Mouse (Mus musculus) CH12.LX (cell line): ENCODE data around the gene Gsap. TPM values are rescaled to one million over a fixed set of nuclear protein-coding genes. Genes with fewer than 3 reads are reported as not detected.

ENCODE experiments used
- DNase-seq: peaks from one replicate; pipeline ENCODE4 v3.0.0-alpha.2; 2013; ENCODE audit errors: extremely low read depth
- H3K27ac ChIP-seq: 2 replicates; pipeline ENCODE4 v1.5.1; 2012; ENCODE audit warnings: low read depth, mild to moderate bottlenecking, control low read depth, moderate library complexity; ENCODE audit not compliant: insufficient read depth
- H3K27me3 ChIP-seq: replicated peaks from 2 replicates; pipeline ENCODE3; 2012; ENCODE audit warnings: inconsistent platforms
- H3K36me3 ChIP-seq, 2 experiments: replicated peaks in 1 of 2; 2 replicates each; pipeline versions ENCODE3 to v1.6.1; 2012; ENCODE audit warnings: inconsistent platforms in 1 of 2, low read length in 1 of 2, mild to moderate bottlenecking in 1 of 2, mixed read lengths in 1 of 2, moderate library complexity in 1 of 2; ENCODE audit not compliant: control insufficient read depth in 1 of 2, insufficient read depth in 1 of 2
- H3K4me1 ChIP-seq, 2 experiments: 2 replicates each; pipeline ENCODE4 v1.6.1; 2012; ENCODE audit warnings: inconsistent platforms in 1 of 2, moderate library complexity in 1 of 2; ENCODE audit not compliant: insufficient read depth in 2 of 2, control insufficient read depth in 1 of 2
- H3K4me2 ChIP-seq: 2 replicates; pipeline ENCODE4 v1.6.1; 2012; ENCODE audit warnings: low read depth, mild to moderate bottlenecking, control low read depth; ENCODE audit not compliant: poor library complexity, insufficient read depth, severe bottlenecking
- H3K4me3 ChIP-seq, 3 experiments: fragments of 150-350 bp in 1 of 3; sonication (generic) in 1 of 3; replicated peaks in 1 of 3; 2 replicates each; pipeline versions ENCODE3 to v1.5.1; 2011 to 2012; ENCODE audit warnings: low read depth in 2 of 3, low read length in 2 of 3, mild to moderate bottlenecking in 2 of 3, moderate library complexity in 2 of 3, control low read depth in 1 of 3, improper control_type of control experiment in 1 of 3, inconsistent platforms in 1 of 3, mixed read lengths in 1 of 3; ENCODE audit not compliant: poor library complexity in 1 of 3
- H3K79me2 ChIP-seq: replicated peaks from 2 replicates; pipeline ENCODE4 v1.6.1; 2012; ENCODE audit warnings: mild to moderate bottlenecking, moderate library complexity; ENCODE audit not compliant: control insufficient read depth, poor library complexity, insufficient read depth, severe bottlenecking; ENCODE audit errors: extremely low read depth
- H3K9ac ChIP-seq: 2 replicates; pipeline ENCODE4 v1.6.1; 2012; ENCODE audit warnings: low read depth, mild to moderate bottlenecking, control low read depth, moderate library complexity; ENCODE audit not compliant: insufficient read depth
- H3K9me3 ChIP-seq: replicated peaks from 2 replicates; pipeline ENCODE3; 2012; ENCODE audit warnings: low read length, inconsistent platforms, mixed read lengths
- BHLHE40 ChIP-seq: IDR thresholded peaks from 2 replicates; pipeline ENCODE4 v1.6.1; 2011; ENCODE audit warnings: mild to moderate bottlenecking, low read depth, low read length, improper control_type of control experiment
- CHD2 ChIP-seq: IDR thresholded peaks from 2 replicates; pipeline ENCODE4 v1.6.1; 2011; ENCODE audit warnings: low read length, improper control_type of control experiment
- CTCF ChIP-seq, 2 experiments: IDR thresholded peaks in 1 of 2; conservative IDR thresholded peaks in 1 of 2; 2 replicates each; pipeline ENCODE4 v1.5.1; 2011 to 2012; ENCODE audit warnings: low read depth in 2 of 2, low read length in 2 of 2, improper control_type of control experiment in 1 of 2, inconsistent platforms in 1 of 2, mild to moderate bottlenecking in 1 of 2, moderate library complexity in 1 of 2
- E2F4 ChIP-seq: IDR thresholded peaks from 2 replicates; pipeline ENCODE4 v1.6.1; 2011; ENCODE audit warnings: low read depth, low read length, improper control_type of control experiment; ENCODE audit not compliant: insufficient replicate concordance
- ELF1 ChIP-seq: IDR thresholded peaks from 2 replicates; pipeline ENCODE4 v1.6.1; 2014; ENCODE audit warnings: low read depth, mild to moderate bottlenecking, inconsistent platforms, low read length, improper control_type of control experiment
- EP300 ChIP-seq: IDR thresholded peaks from 2 replicates; pipeline ENCODE4 v1.6.1; 2011; ENCODE audit warnings: low read length, improper control_type of control experiment
- IRF4 ChIP-seq: IDR thresholded peaks from 2 replicates; pipeline ENCODE4 v1.6.1; 2014; ENCODE audit warnings: low read depth, mild to moderate bottlenecking, inconsistent platforms, low read length, improper control_type of control experiment
- JUN ChIP-seq: IDR thresholded peaks from 2 replicates; pipeline ENCODE4 v1.6.1; 2011; ENCODE audit warnings: low read depth, mild to moderate bottlenecking, low read length, improper control_type of control experiment, moderate library complexity; ENCODE audit not compliant: insufficient read depth
- JUND ChIP-seq: conservative IDR thresholded peaks from 2 replicates; pipeline ENCODE4 v1.6.1; 2011; ENCODE audit warnings: low read depth, low read length, improper control_type of control experiment
- KAT2A ChIP-seq: IDR thresholded peaks from 2 replicates; pipeline ENCODE4 v1.6.1; 2012; ENCODE audit warnings: low read length, improper control_type of control experiment, inconsistent platforms; ENCODE audit not compliant: insufficient replicate concordance
- MAZ ChIP-seq: IDR thresholded peaks from 2 replicates; pipeline ENCODE4 v1.6.1; 2012; ENCODE audit warnings: low read depth, mild to moderate bottlenecking, inconsistent platforms, low read length, improper control_type of control experiment, moderate library complexity
- MXI1 ChIP-seq: IDR thresholded peaks from 2 replicates; pipeline ENCODE4 v1.6.1; 2011; ENCODE audit warnings: mild to moderate bottlenecking, low read depth, low read length, improper control_type of control experiment
- NELFE ChIP-seq: IDR thresholded peaks from 2 replicates; pipeline ENCODE4 v1.6.1; 2011; ENCODE audit warnings: low read depth, low read length, improper control_type of control experiment
- NRF1 ChIP-seq: IDR thresholded peaks from 2 replicates; pipeline ENCODE4 v1.6.1; 2014; ENCODE audit warnings: low read depth, mild to moderate bottlenecking, inconsistent platforms, low read length, improper control_type of control experiment, moderate library complexity
- PAX5 ChIP-seq: IDR thresholded peaks from 2 replicates; pipeline ENCODE4 v1.6.1; 2012; ENCODE audit warnings: low read length, inconsistent platforms, mixed read lengths
- POLR2A ChIP-seq: IDR thresholded peaks from 2 replicates; pipeline ENCODE4 v1.6.1; 2011; ENCODE audit warnings: low read depth, mild to moderate bottlenecking, improper control_type of control experiment, low read length
- RAD21 ChIP-seq: IDR thresholded peaks from 2 replicates; pipeline ENCODE4 v1.6.1; 2011; ENCODE audit warnings: low read depth, mild to moderate bottlenecking, low read length, improper control_type of control experiment, moderate library complexity
- RCOR1 ChIP-seq: conservative IDR thresholded peaks from 2 replicates; pipeline ENCODE4 v1.6.1; 2012; ENCODE audit warnings: low read depth, mild to moderate bottlenecking, inconsistent platforms, low read length, improper control_type of control experiment
- SIN3A ChIP-seq: IDR thresholded peaks from 2 replicates; pipeline ENCODE4 v1.6.1; 2012; ENCODE audit warnings: low read length, improper control_type of control experiment, inconsistent platforms
- UBTF ChIP-seq: IDR thresholded peaks from 2 replicates; pipeline ENCODE4 v1.6.1; 2012; ENCODE audit warnings: low read depth, mild to moderate bottlenecking, inconsistent platforms, low read length, improper control_type of control experiment, moderate library complexity
- USF1 ChIP-seq: IDR thresholded peaks from 2 replicates; pipeline ENCODE4 v1.6.1; 2014; ENCODE audit warnings: low read depth, mild to moderate bottlenecking, inconsistent platforms, low read length, improper control_type of control experiment
- USF2 ChIP-seq: conservative IDR thresholded peaks from 2 replicates; pipeline ENCODE4 v1.6.1; 2011; ENCODE audit warnings: low read depth, low read length, improper control_type of control experiment
- ZC3H11A ChIP-seq: IDR thresholded peaks from 2 replicates; pipeline ENCODE4 v1.6.1; 2012; ENCODE audit warnings: low read depth, mild to moderate bottlenecking, inconsistent platforms, low read length, improper control_type of control experiment
- dilution Hi-C: fragments of 300-500 bp; cut with MboI; formaldehyde crosslinking; loops from 2 replicates; pipeline ENCODE4 v1.14.3; 2020; ENCODE audit warnings: low sequenced_read_pairs; ENCODE audit not compliant: extremely low pct_unique_long_range_greater_than_20kb, extremely low pct_ligation_motif_present
- in situ Hi-C: fragments of 300-500 bp; cut with MboI; formaldehyde crosslinking; loops from 3 replicates; pipeline ENCODE4 v1.14.3; 2019; ENCODE audit warnings: low sequenced_read_pairs, low pct_ligation_motif_present, low pct_unique_long_range_greater_than_20kb, mixed read lengths
- polyA plus RNA-seq: library from polyadenylated mRNA; unstranded; fragments of >175 nt; gene quantifications from 2 replicates; pipeline ENCODE4 v1.2.1, GENCODE M21; 2012; ENCODE audit warnings: low read depth; ENCODE audit not compliant: insufficient read length
- total RNA-seq, 2 experiments: library from RNA; depleted of rRNA; stranded (reverse); fragments of 300-350 nt in 1 of 2; fragments of >200 nt in 1 of 2; gene quantifications; 2 replicates each; pipeline ENCODE4 v1.2.3; 2012 to 2014

The Gsap gene
- total and polyA plus RNA-seq, 3 experiments = 1.7 to 3.8 (median 2.2) TPM

DNA sequence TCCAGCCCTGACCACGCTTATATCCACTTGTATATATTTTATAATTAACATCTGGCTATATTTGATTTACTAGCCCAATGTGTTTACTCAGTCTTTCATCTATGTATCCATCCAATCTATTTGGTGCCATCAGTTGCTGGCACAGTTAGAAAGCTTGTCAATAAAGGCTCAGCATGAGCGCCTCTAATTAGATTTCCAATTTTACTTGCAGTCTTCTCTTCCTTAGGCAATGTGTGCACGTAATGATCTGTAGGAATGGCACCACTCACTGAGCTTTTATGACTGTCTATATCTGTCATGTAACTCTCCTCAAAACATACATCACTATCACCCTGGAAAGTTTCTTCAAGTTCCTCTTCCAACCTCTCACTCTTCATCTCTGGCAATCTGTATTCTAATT, 29.3 kb upstream of the Gsap start:
- Histone ChIP-seq H3K27ac (no peak overlapping the region), H3K4me3 (no peak overlapping the region), H3K4me2 (no peak overlapping the region), H3K9me3 (peaks cover 6% of the 10 kb centered on the region), H3K27me3 (no peaks in the 10 kb centered on the region), H3K36me3 (no peaks in the 10 kb centered on the region), H3K79me2 (no peaks in the 10 kb centered on the region), H3K9ac (no peak overlapping the region), H3K4me1 (no peaks in the 10 kb centered on the region)
- in situ Hi-C loops = no loop called here
- dilution Hi-C loops = no loop called here
- DNase-seq = no peak
- TF ChIP-seq ZC3H11A (no peak), CHD2 (no peak), JUN (no peak), USF1 (no peak), EP300 (no peak), KAT2A (no peak), CTCF (conservative IDR thresholded peaks at IDR 0.05 in 1 of 2, IDR thresholded peaks at IDR 0.05 in 1 of 2; ENCODE audit: low read depth in 2 of 2, low read length in 2 of 2) (no peak), NELFE (no peak), MXI1 (no peak), SIN3A (no peak), PAX5 (no peak), BHLHE40 (no peak)

GRCm38 (mm10) chr5:21159536-21159935, 26.5 kb upstream of the Gsap start:
- Histone ChIP-seq H3K9me3 (peaks cover 6% of the 10 kb centered on the region), H3K27me3 (no peaks in the 10 kb centered on the region), H3K4me3 (no peak overlapping the region), H3K9ac (no peak overlapping the region), H3K4me2 (no peak overlapping the region), H3K36me3 (no peaks in the 10 kb centered on the region), H3K79me2 (no peaks in the 10 kb centered on the region), H3K4me1 (peaks cover 0 to 7% of the 10 kb centered on the region in 2 experiments; a peak in 2 of 4 replicates), H3K27ac (no peak overlapping the region)
- in situ Hi-C loops = no loop called here
- DNase-seq = no peak
- dilution Hi-C loops = no loop called here
- TF ChIP-seq ZC3H11A (no peak), UBTF (no peak), USF1 (no peak), RAD21 (no peak), USF2 (no peak), IRF4 (no peak), POLR2A (no peak), PAX5 (no peak), MAZ (no peak), JUND (no peak), NRF1 (no peak), RCOR1 (no peak), E2F4 (no peak), ELF1 (no peak)
